Mouse (Mus musculus): ENCODE results near the gene Raly. TPM values are rescaled to one million over a fixed set of nuclear protein-coding genes. Genes with fewer than 3 reads are reported as not detected.

The Raly gene
- polyA plus RNA-seq, 1 experiment from 2014 or later, result 53.6 TPM

- WGBS, result 35% methylated on average over 1 of the region's 1 CpGs
- no peak overlapping the region for H3K9ac ChIP-seq
- H3K4me1 ChIP-seq, result peaks cover 20% of the 10 kb centered on the region
- no peak overlapping the region for H3K4me2 ChIP-seq
- no peaks in the 10 kb centered on the region for H3K9me3 ChIP-seq
- H3K36me3 ChIP-seq, result no peaks in the 10 kb centered on the region
- ATAC-seq (ENCODE audit: insufficient number of reproducible peaks, low FRiP score, low TSS enrichment, low read depth), result no peak
- no peaks in the 10 kb centered on the region for H3K27me3 ChIP-seq
- H3K4me3 ChIP-seq, result no peak overlapping the region
- H3K27ac ChIP-seq, result no peak overlapping the region
These were observed 26.9 kb downstream of the Raly start for GRCm38 (mm10) chr2:154817788-154818187.

GRCm38 (mm10) chr2:154818599-154818998, 27.7 kb downstream of the Raly start:
- Histone ChIP-seq H3K36me3 (no peaks in the 10 kb centered on the region), H3K27me3 (no peaks in the 10 kb centered on the region), H3K27ac (no peak overlapping the region), H3K9me3 (no peaks in the 10 kb centered on the region), H3K4me2 (no peak overlapping the region), H3K4me1 (peaks cover 19% of the 10 kb centered on the region), H3K9ac (no peak overlapping the region), H3K4me3 (no peak overlapping the region)
- no peak for ATAC-seq (ENCODE audit: insufficient number of reproducible peaks, low FRiP score, low TSS enrichment, low read depth)
- WGBS, result 47% methylated on average over 1 of the region's 1 CpGs

DNA sequence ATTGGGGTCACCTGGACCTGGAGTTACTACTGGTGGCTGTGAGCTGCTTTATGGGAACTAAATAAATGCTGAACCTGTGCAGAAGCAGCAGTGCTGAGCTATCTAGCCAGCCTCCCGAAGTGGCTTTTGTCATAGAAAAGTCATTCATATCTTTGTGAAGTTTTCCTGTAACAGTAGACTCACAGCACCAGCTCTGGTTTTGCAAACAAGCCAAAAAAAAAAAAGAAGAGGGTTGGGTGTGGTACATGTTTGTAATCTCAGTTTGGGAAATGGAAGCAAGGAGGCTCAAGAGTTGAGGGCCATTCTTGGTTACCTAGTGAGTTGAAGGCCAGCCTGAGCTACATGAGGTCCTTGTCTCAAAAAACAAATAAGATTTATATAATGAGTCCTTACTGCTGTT, 29.4 kb downstream of the Raly start:
- WGBS, result 79% methylated on average over 1 of the region's 1 CpGs
- peaks cover 19% of the 10 kb centered on the region for H3K4me1 ChIP-seq
- no peak for ATAC-seq (ENCODE audit: insufficient number of reproducible peaks, low FRiP score, low TSS enrichment, low read depth)
- no peak overlapping the region for H3K4me3 ChIP-seq
- H3K27ac ChIP-seq, result no peak overlapping the region
- H3K27me3 ChIP-seq, result no peaks in the 10 kb centered on the region
- H3K36me3 ChIP-seq, result no peaks in the 10 kb centered on the region
- no peak overlapping the region for H3K4me2 ChIP-seq
- no peak overlapping the region for H3K9ac ChIP-seq
- H3K9me3 ChIP-seq, result no peaks in the 10 kb centered on the region

DNA sequence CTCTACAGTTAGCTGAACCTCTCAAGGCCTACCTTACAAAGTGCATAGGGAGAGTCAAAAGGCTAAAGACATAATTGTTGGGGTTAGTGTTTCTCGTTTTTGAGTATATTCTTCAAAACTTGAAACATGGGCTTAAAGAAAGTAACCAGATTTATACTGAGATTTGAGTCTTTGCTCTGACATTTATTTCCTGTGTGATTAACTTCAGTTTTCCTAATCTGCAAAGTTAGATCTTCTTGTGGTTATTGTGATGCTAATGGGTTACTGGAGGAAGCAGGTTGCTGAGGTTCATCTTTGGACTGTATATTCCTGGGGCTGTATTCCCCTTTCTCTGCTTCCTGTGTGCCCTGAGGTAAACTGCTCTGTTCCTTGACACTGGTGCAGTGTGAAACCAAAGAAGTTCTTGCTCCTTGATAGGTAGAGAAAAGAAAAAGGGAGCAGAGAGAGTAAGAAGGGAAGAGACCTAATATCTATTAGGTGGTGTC, 35.2 kb downstream of the Raly start:
- H3K27ac ChIP-seq, result no peak overlapping the region
- no peak overlapping the region for H3K4me2 ChIP-seq
- no peak overlapping the region for H3K4me3 ChIP-seq
- H3K27me3 ChIP-seq, result no peaks in the 10 kb centered on the region
- no peaks in the 10 kb centered on the region for H3K36me3 ChIP-seq
- no peak for ATAC-seq (ENCODE audit: insufficient number of reproducible peaks, low FRiP score, low TSS enrichment, low read depth)
- H3K4me1 ChIP-seq, result 0 out of 2 replicates have a peak, but pooled peaks cover 3% of the 10 kb centered on the region
- WGBS, result 88% methylated on average over 1 of the region's 1 CpGs
- H3K9me3 ChIP-seq, result no peaks in the 10 kb centered on the region
- H3K9ac ChIP-seq, result no peak overlapping the region

- H3K27ac ChIP-seq, result no peak overlapping the region
- no peaks in the 10 kb centered on the region for H3K9me3 ChIP-seq
- H3K4me2 ChIP-seq, result no peak overlapping the region
- no peak for ATAC-seq (ENCODE audit: insufficient number of reproducible peaks, low FRiP score, low TSS enrichment, low read depth)
- no peak overlapping the region for H3K4me3 ChIP-seq
- WGBS, result 81% methylated on average over 4 of the region's 4 CpGs
- H3K36me3 ChIP-seq, result no peaks in the 10 kb centered on the region
- no peaks in the 10 kb centered on the region for H3K4me1 ChIP-seq
- H3K9ac ChIP-seq, result no peak overlapping the region
- H3K27me3 ChIP-seq, result no peaks in the 10 kb centered on the region
These were observed 36.6 kb downstream of the Raly start for GRCm38 (mm10) chr2:154827521-154827920.

DNA sequence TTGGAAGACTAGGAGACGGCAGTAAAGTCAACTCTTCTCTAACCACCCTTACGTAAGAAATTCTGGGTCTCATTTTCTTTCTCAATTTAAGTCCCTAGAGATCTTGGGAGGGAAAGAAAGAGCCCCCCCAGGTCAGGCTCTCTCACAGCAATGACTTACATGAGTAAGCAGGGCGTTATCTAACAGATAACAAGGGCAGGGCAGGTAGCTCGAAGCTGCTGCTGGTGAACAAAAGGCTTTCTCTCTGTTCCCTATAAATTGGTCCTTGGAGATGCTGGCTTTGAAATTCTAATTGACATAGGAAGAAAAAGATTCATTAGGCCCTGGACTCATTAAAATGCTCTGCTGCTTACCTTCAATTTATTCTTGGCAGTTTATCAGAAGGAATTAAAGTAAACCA, 41.6 kb downstream of the Raly start:
- Histone ChIP-seq H3K9ac (no peak overlapping the region), H3K9me3 (no peaks in the 10 kb centered on the region), H3K4me2 (no peak overlapping the region), H3K27me3 (no peaks in the 10 kb centered on the region), H3K27ac (no peak overlapping the region), H3K36me3 (0 out of 2 replicates have a peak, but pooled peaks cover 7% of the 10 kb centered on the region), H3K4me1 (no peaks in the 10 kb centered on the region), H3K4me3 (no peak overlapping the region)
- no peak for ATAC-seq (ENCODE audit: insufficient number of reproducible peaks, low FRiP score, low TSS enrichment, low read depth)
- WGBS, result 75% methylated on average over 4 of the region's 4 CpGs

DNA sequence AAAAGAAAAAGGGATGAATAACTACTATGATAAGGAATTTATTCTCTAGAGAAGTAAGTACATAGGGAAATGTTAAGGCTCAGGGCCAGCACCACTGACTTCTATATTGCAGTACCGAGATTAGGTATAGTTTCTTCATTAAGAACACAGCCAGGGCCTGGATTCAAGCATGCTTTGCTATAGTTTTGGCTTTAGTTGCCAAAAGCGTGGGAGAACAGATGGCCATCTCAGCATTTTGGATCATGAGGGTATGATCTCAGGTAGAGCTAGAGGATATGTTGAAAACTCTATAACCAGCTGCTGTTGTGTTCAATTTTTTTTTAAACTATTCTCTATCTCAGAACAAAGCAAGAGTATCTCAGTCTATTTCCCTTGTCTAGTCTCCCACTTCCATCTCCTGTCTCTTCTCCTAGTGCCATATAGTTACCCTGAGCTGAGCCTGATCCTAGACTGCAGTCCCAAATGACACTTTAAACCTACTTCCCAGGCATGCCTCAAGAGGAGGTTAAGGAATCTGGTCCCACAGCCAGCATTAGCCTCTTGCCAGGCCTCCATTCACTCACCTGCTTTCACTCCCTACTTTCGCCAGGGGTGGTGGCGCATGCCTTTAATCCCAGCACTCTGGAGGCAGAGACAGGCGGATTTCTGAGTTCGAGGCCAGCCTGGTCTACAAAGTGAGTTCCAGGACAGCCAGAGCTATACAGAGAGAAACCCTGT, 43.4 kb downstream of the Raly start:
- H3K27me3 ChIP-seq, result no peaks in the 10 kb centered on the region
- 88% methylated on average over 6 of the region's 6 CpGs for WGBS
- H3K36me3 ChIP-seq, result 0 out of 2 replicates have a peak, but pooled peaks cover 7% of the 10 kb centered on the region
- no peak overlapping the region for H3K27ac ChIP-seq
- no peaks in the 10 kb centered on the region for H3K4me1 ChIP-seq
- H3K4me3 ChIP-seq, result no peak overlapping the region
- no peak overlapping the region for H3K4me2 ChIP-seq
- ATAC-seq (ENCODE audit: insufficient number of reproducible peaks, low FRiP score, low TSS enrichment, low read depth), result no peak
- H3K9me3 ChIP-seq, result no peaks in the 10 kb centered on the region
- H3K9ac ChIP-seq, result no peak overlapping the region

- Histone ChIP-seq H3K9ac (no peak overlapping the region), H3K36me3 (0 out of 2 replicates have a peak, but pooled peaks cover 7% of the 10 kb centered on the region), H3K4me3 (no peak overlapping the region), H3K27ac (no peak overlapping the region), H3K4me1 (no peaks in the 10 kb centered on the region), H3K9me3 (no peaks in the 10 kb centered on the region; the same call in 1 of the 2 replicates), H3K27me3 (no peaks in the 10 kb centered on the region), H3K4me2 (no peak overlapping the region)
- no peak for ATAC-seq (ENCODE audit: insufficient number of reproducible peaks, low FRiP score, low TSS enrichment, low read depth)
- WGBS, result 86% methylated on average over 2 of the region's 2 CpGs
These were observed 45.6 kb downstream of the Raly start for GRCm38 (mm10) chr2:154836537-154836936.

DNA sequence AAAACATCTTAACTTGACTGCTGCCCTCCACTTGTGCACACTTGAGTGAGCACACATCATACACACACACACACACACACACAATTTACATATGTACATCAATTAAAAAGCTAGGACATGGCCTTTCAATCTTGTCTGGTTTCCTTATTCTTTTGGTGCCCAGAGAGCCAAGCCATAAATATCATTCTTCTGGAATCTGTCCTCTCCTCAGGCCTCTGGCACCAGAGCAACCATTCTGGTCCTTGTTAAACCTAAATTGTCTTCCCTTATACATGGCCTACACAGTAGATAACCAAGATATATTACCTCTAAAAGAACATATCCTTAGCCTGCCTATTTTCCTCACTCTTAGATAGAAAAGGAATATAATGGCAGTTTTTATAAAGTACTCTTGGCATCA, 57.2 kb downstream of the Raly start:
- no peaks in the 10 kb centered on the region for H3K27me3 ChIP-seq
- no peak overlapping the region for H3K4me2 ChIP-seq
- no peaks in the 10 kb centered on the region for H3K9me3 ChIP-seq
- no peaks in the 10 kb centered on the region for H3K4me1 ChIP-seq
- H3K9ac ChIP-seq, result no peak overlapping the region
- peaks cover 13% of the 10 kb centered on the region for H3K36me3 ChIP-seq
- H3K27ac ChIP-seq, result no peak overlapping the region
- ATAC-seq (ENCODE audit: insufficient number of reproducible peaks, low FRiP score, low TSS enrichment, low read depth), result no peak
- no peak overlapping the region for H3K4me3 ChIP-seq

DNA sequence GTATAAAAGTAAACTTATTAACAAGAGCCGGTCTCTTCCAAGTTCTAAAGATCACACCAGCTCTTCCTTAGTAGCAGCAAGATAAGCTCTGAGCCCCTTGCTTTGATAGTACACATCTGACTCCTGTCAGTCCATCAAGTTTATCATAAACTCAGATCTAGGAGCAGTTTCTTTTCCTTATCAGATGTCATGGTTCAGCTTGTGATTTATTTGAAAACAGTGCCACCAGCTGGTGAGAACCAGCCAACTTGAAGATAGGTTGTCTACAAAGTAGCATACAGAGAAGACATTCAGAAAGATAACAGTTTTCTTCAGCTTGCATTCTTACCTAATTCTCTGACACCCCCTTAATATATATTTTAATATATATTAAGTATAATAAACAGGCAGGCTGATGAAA, 64.5 kb downstream of the Raly start:
- no peak overlapping the region for H3K9ac ChIP-seq
- H3K4me3 ChIP-seq, result no peak overlapping the region
- H3K36me3 ChIP-seq, result peaks cover 35% of the 10 kb centered on the region
- 80% methylated on average over 1 of the region's 1 CpGs for WGBS
- no peaks in the 10 kb centered on the region for H3K4me1 ChIP-seq
- no peaks in the 10 kb centered on the region for H3K9me3 ChIP-seq
- no peak for ATAC-seq (ENCODE audit: insufficient number of reproducible peaks, low FRiP score, low TSS enrichment, low read depth)
- no peak overlapping the region for H3K4me2 ChIP-seq
- no peak overlapping the region for H3K27ac ChIP-seq
- H3K27me3 ChIP-seq, result no peaks in the 10 kb centered on the region

DNA sequence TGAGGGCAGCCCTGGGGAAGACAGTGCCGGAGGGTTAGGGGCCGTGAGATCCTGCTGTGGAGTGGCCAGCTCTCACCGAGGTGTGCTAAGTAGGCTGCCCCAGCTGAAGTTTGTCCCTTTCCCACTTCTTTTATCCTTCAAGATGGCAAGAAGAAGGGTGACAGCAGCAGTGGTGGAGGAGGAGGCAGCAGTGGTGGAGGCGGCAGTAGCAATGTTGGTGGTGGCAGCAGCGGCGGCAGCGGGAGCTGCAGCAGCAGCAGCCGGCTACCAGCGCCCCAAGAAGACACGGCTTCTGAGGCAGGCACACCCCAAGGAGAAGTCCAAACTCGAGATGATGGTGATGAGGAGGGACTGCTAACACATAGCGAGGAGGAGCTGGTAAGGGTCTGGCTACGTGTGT, 72.8 kb downstream of the Raly start:
- H3K9ac ChIP-seq, result no peak overlapping the region
- H3K36me3 ChIP-seq, result peaks cover 87% of the 10 kb centered on the region
- H3K4me3 ChIP-seq, result no peak overlapping the region
- 92% methylated on average over 13 of the region's 13 CpGs for WGBS
- H3K4me2 ChIP-seq, result no peak overlapping the region
- no peak overlapping the region for H3K27ac ChIP-seq
- no peak for ATAC-seq (ENCODE audit: insufficient number of reproducible peaks, low FRiP score, low TSS enrichment, low read depth)
- no peaks in the 10 kb centered on the region for H3K4me1 ChIP-seq
- H3K27me3 ChIP-seq, result no peaks in the 10 kb centered on the region
- no peaks in the 10 kb centered on the region for H3K9me3 ChIP-seq

DNA sequence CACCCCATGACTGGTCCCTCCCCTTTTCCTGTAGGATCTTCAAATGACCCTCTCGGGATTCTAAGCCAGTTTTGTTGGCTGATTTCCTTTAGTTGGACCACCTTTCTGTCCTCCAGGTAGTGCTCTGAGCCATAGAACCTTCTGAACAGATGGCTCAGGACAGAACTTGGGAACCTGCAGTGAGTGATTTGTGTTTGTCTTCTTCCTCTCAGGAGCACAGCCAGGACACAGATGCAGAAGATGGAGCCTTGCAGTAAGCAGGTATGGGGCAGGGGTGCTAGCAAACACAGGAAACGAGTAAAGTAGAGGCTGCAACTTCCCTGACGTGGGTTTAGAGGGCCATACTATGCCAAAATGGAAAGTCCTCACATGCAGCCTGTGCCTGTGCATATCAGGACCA, 74.8 kb downstream of the Raly start:
- Histone ChIP-seq H3K9ac (no peak overlapping the region), H3K4me2 (no peak overlapping the region), H3K27ac (no peak overlapping the region), H3K27me3 (no peaks in the 10 kb centered on the region), H3K9me3 (no peaks in the 10 kb centered on the region), H3K36me3 (peaks cover 89% of the 10 kb centered on the region), H3K4me1 (no peaks in the 10 kb centered on the region), H3K4me3 (no peak overlapping the region)
- ATAC-seq (ENCODE audit: insufficient number of reproducible peaks, low FRiP score, low TSS enrichment, low read depth), result no peak
- 75% methylated on average over 3 of the region's 3 CpGs for WGBS

GRCm38 (mm10) chr2:154868106-154868505, 77.2 kb downstream of the Raly start:
- no peaks in the 10 kb centered on the region for H3K27me3 ChIP-seq
- no peak overlapping the region for H3K9ac ChIP-seq
- H3K27ac ChIP-seq, result no peak overlapping the region
- H3K36me3 ChIP-seq, result peaks cover 84% of the 10 kb centered on the region
- no peaks in the 10 kb centered on the region for H3K9me3 ChIP-seq
- no peak for ATAC-seq (ENCODE audit: insufficient number of reproducible peaks, low FRiP score, low TSS enrichment, low read depth)
- 86% methylated on average over 1 of the region's 1 CpGs for WGBS
- no peaks in the 10 kb centered on the region for H3K4me1 ChIP-seq
- no peak overlapping the region for H3K4me3 ChIP-seq
- no peak overlapping the region for H3K4me2 ChIP-seq
